Mouse (Mus musculus): Measurements from ENCODE around the gene Plxnc1. TPM values are rescaled to one million over a fixed set of nuclear protein-coding genes. Genes with fewer than 3 reads are reported as not detected.

The Plxnc1 gene
- total RNA-seq, 1 experiment from 2014 or later, result 45.8 TPM

GRCm38 (mm10) chr10:94962005-94962404 is 17.4 kb upstream of the Plxnc1 start:
- no peak for ATAC-seq (replicated peaks in 1 of 2; ENCODE audit: insufficient read depth in 1 of 2, low FRiP score in 2 of 2, low TSS enrichment in 1 of 2, low read depth in 1 of 2, poor library complexity in 2 of 2, severe bottlenecking in 2 of 2)

- peak; percentile 34 to 61; a peak in 3 of 4 replicates for ATAC-seq (replicated peaks in 1 of 2; ENCODE audit: insufficient read depth in 1 of 2, low FRiP score in 2 of 2, low TSS enrichment in 1 of 2, low read depth in 1 of 2, poor library complexity in 2 of 2, severe bottlenecking in 2 of 2)
Observed at GRCm38 (mm10) chr10:94961283-94961682, 16.6 kb upstream of the Plxnc1 start.

- peak in 1 of 2 experiments; percentile 65; a peak in 1 of 4 replicates for ATAC-seq (replicated peaks in 1 of 2; ENCODE audit: insufficient read depth in 1 of 2, low FRiP score in 2 of 2, low TSS enrichment in 1 of 2, low read depth in 1 of 2, poor library complexity in 2 of 2, severe bottlenecking in 2 of 2)
Observed at GRCm38 (mm10) chr10:94958311-94958710, 13.7 kb upstream of the Plxnc1 start.

- no peak for ATAC-seq (replicated peaks in 1 of 2; ENCODE audit: insufficient read depth in 1 of 2, low FRiP score in 2 of 2, low TSS enrichment in 1 of 2, low read depth in 1 of 2, poor library complexity in 2 of 2, severe bottlenecking in 2 of 2)
Observed at GRCm38 (mm10) chr10:94957705-94958104, 13.1 kb upstream of the Plxnc1 start.

GRCm38 (mm10) chr10:94947915-94948675 is 3.5 kb upstream of the Plxnc1 start:
- no peak for ATAC-seq (replicated peaks in 1 of 2; ENCODE audit: insufficient read depth in 1 of 2, low FRiP score in 2 of 2, low TSS enrichment in 1 of 2, low read depth in 1 of 2, poor library complexity in 2 of 2, severe bottlenecking in 2 of 2)

GRCm38 (mm10) chr10:94947386-94947785 is 2.8 kb upstream of the Plxnc1 start:
- ATAC-seq (replicated peaks in 1 of 2; ENCODE audit: insufficient read depth in 1 of 2, low FRiP score in 2 of 2, low TSS enrichment in 1 of 2, low read depth in 1 of 2, poor library complexity in 2 of 2, severe bottlenecking in 2 of 2), result no peak

GRCm38 (mm10) chr10:94945206-94945711 is 624 bp upstream of the Plxnc1 start:
- no peak for ATAC-seq (replicated peaks in 1 of 2; ENCODE audit: insufficient read depth in 1 of 2, low FRiP score in 2 of 2, low TSS enrichment in 1 of 2, low read depth in 1 of 2, poor library complexity in 2 of 2, severe bottlenecking in 2 of 2)

- ATAC-seq (replicated peaks in 1 of 2; ENCODE audit: insufficient read depth in 1 of 2, low FRiP score in 2 of 2, low TSS enrichment in 1 of 2, low read depth in 1 of 2, poor library complexity in 2 of 2, severe bottlenecking in 2 of 2), result peak in 1 of 2 experiments; percentile 28; a peak in 1 of 4 replicates
Observed at GRCm38 (mm10) chr10:94943846-94944690, 567 bp downstream of the Plxnc1 start.

- ATAC-seq (replicated peaks in 1 of 2; ENCODE audit: insufficient read depth in 1 of 2, low FRiP score in 2 of 2, low TSS enrichment in 1 of 2, low read depth in 1 of 2, poor library complexity in 2 of 2, severe bottlenecking in 2 of 2), result peak in 1 of 2 experiments; percentile 15; a peak in 1 of 4 replicates
Observed at GRCm38 (mm10) chr10:94943401-94943845, 1.2 kb downstream of the Plxnc1 start.

GRCm38 (mm10) chr10:94942449-94943041 is 2.1 kb downstream of the Plxnc1 start:
- ATAC-seq (replicated peaks in 1 of 2; ENCODE audit: insufficient read depth in 1 of 2, low FRiP score in 2 of 2, low TSS enrichment in 1 of 2, low read depth in 1 of 2, poor library complexity in 2 of 2, severe bottlenecking in 2 of 2), result peak; percentile 65 to 80

- ATAC-seq (replicated peaks in 1 of 2; ENCODE audit: insufficient read depth in 1 of 2, low FRiP score in 2 of 2, low TSS enrichment in 1 of 2, low read depth in 1 of 2, poor library complexity in 2 of 2, severe bottlenecking in 2 of 2), result no peak
Observed at GRCm38 (mm10) chr10:94941551-94941950, 3.1 kb downstream of the Plxnc1 start.

- no peak for ATAC-seq (replicated peaks in 1 of 2; ENCODE audit: insufficient read depth in 1 of 2, low FRiP score in 2 of 2, low TSS enrichment in 1 of 2, low read depth in 1 of 2, poor library complexity in 2 of 2, severe bottlenecking in 2 of 2)
Observed at GRCm38 (mm10) chr10:94940786-94941185, 3.8 kb downstream of the Plxnc1 start.

GRCm38 (mm10) chr10:94940061-94940460 is 4.6 kb downstream of the Plxnc1 start:
- no peak for ATAC-seq (replicated peaks in 1 of 2; ENCODE audit: insufficient read depth in 1 of 2, low FRiP score in 2 of 2, low TSS enrichment in 1 of 2, low read depth in 1 of 2, poor library complexity in 2 of 2, severe bottlenecking in 2 of 2)

GRCm38 (mm10) chr10:94938899-94939298 is 5.7 kb downstream of the Plxnc1 start:
- peak in 1 of 2 experiments; percentile 33; a peak in 2 of 4 replicates for ATAC-seq (replicated peaks in 1 of 2; ENCODE audit: insufficient read depth in 1 of 2, low FRiP score in 2 of 2, low TSS enrichment in 1 of 2, low read depth in 1 of 2, poor library complexity in 2 of 2, severe bottlenecking in 2 of 2)

GRCm38 (mm10) chr10:94938320-94938719 is 6.3 kb downstream of the Plxnc1 start:
- ATAC-seq (replicated peaks in 1 of 2; ENCODE audit: insufficient read depth in 1 of 2, low FRiP score in 2 of 2, low TSS enrichment in 1 of 2, low read depth in 1 of 2, poor library complexity in 2 of 2, severe bottlenecking in 2 of 2), result no peak

GRCm38 (mm10) chr10:94935270-94935669 is 9.4 kb downstream of the Plxnc1 start:
- peak; percentile 39 to 42; a peak in 3 of 4 replicates for ATAC-seq (replicated peaks in 1 of 2; ENCODE audit: insufficient read depth in 1 of 2, low FRiP score in 2 of 2, low TSS enrichment in 1 of 2, low read depth in 1 of 2, poor library complexity in 2 of 2, severe bottlenecking in 2 of 2)

- no peak for ATAC-seq (replicated peaks in 1 of 2; ENCODE audit: insufficient read depth in 1 of 2, low FRiP score in 2 of 2, low TSS enrichment in 1 of 2, low read depth in 1 of 2, poor library complexity in 2 of 2, severe bottlenecking in 2 of 2)
Observed at GRCm38 (mm10) chr10:94934151-94934614, 10.5 kb downstream of the Plxnc1 start.
